8 mouse cellular contexts compared by ENCODE assay signal in genomic region chr4:151861471-151861805, GRCm38 (mm10). TPM values are rescaled to one million over a fixed set of nuclear protein-coding genes. Genes with fewer than 3 reads are reported as not detected.
DNase-seq lines count a peak whose midpoint lies in the region; ATAC-seq and TF ChIP-seq lines count a peak whose summit lies in the region.

No protein-coding gene starts in this region.

- DNase-seq in kidney, postnatal 10 days = no peak
- DNase-seq in MEL (ENCODE audit: low read depth, low spot score) = no peak
- DNase-seq in yolk sac, embryonic 10.5 days (ENCODE audit: low spot score) = no peak
- DNase-seq in left cerebral cortex, adult 9 months (ENCODE audit: low spot score in 2 of 2) = no peak

- peaks cover 18% of the 10 kb centered on the region for H3K4me1 ChIP-seq in kidney, embryonic 16.5 days (ENCODE audit: insufficient read depth, low read length)
- peaks cover 9 to 21% of the 10 kb centered on the region in 2 experiments for H3K4me1 ChIP-seq in MEL (ENCODE audit: control insufficient read depth in 1 of 2, insufficient read depth in 2 of 2, low read length in 2 of 2)
- H3K4me1 ChIP-seq in forebrain, embryonic 15.5 days = peaks cover 22% of the 10 kb centered on the region
- H3K4me1 ChIP-seq in liver, embryonic 15.5 days (replicated peaks) = peaks cover 48% of the 10 kb centered on the region

- peak in 1 of 2 experiments; percentile 26; a peak in 1 of 4 replicates for TF ChIP-seq POLR2A in MEL (IDR thresholded peaks at IDR 0.05; ENCODE audit: control insufficient read depth in 1 of 2, insufficient read depth in 1 of 2, low read depth in 1 of 2, low read length in 2 of 2, poor library complexity in 1 of 2)

- TF ChIP-seq EP300 in MEL (IDR thresholded peaks at IDR 0.05; ENCODE audit: low read depth in 1 of 2, low read length in 2 of 2) = no peak

- TF ChIP-seq CTCF in MEL (IDR thresholded peaks at IDR 0.05 in 2 of 3, conservative IDR thresholded peaks at IDR 0.05 in 1 of 3; ENCODE audit: control insufficient read depth in 1 of 3, insufficient read depth in 1 of 3, low read depth in 2 of 3, low read length in 3 of 3, poor library complexity in 1 of 3, severe bottlenecking in 1 of 3) = no peak

- TF ChIP-seq RAD21 in MEL (IDR thresholded peaks at IDR 0.05; ENCODE audit: low read depth, low read length) = no peak

- no peaks in the 10 kb centered on the region for H3K27me3 ChIP-seq in kidney, embryonic 16.5 days (ENCODE audit: insufficient read depth, low read length)
- no peaks in the 10 kb centered on the region for H3K27me3 ChIP-seq in MEL (ENCODE audit: control insufficient read depth in 1 of 2, insufficient read depth in 2 of 2, low read length in 2 of 2)
- H3K27me3 ChIP-seq in forebrain, embryonic 15.5 days = no peaks in the 10 kb centered on the region
- H3K27me3 ChIP-seq in liver, embryonic 15.5 days = no peaks in the 10 kb centered on the region

- H3K36me3 ChIP-seq in kidney, embryonic 16.5 days (ENCODE audit: insufficient read depth, low read length) = no peaks in the 10 kb centered on the region
- H3K36me3 ChIP-seq in MEL (ENCODE audit: control insufficient read depth in 1 of 2, insufficient read depth in 2 of 2, low read length in 2 of 2) = peaks cover 0 to 35% of the 10 kb centered on the region in 2 experiments; a peak in 2 of 4 replicates
- no peaks in the 10 kb centered on the region for H3K36me3 ChIP-seq in forebrain, embryonic 15.5 days
- H3K36me3 ChIP-seq in liver, embryonic 15.5 days (replicated peaks) = peaks cover 4% of the 10 kb centered on the region; the same call in 1 of the 2 replicates

- peak overlapping the region; percentile 87 for H3K9ac ChIP-seq in kidney, embryonic 16.5 days (replicated peaks; ENCODE audit: low read length)
- peak overlapping the region; percentile 92 for H3K9ac ChIP-seq in MEL (ENCODE audit: control insufficient read depth, low read depth, low read length, poor library complexity, severe bottlenecking)
- H3K9ac ChIP-seq in forebrain, embryonic 15.5 days (replicated peaks) = peak overlapping the region; percentile 70
- peak overlapping the region; percentile 82 for H3K9ac ChIP-seq in liver, embryonic 15.5 days

- H3K4me2 ChIP-seq in kidney, embryonic 16.5 days (replicated peaks; ENCODE audit: low read depth, low read length) = peak overlapping the region; percentile 97
- peak overlapping the region; percentile 95 for H3K4me2 ChIP-seq in forebrain, embryonic 15.5 days (replicated peaks)
- H3K4me2 ChIP-seq in liver, embryonic 15.5 days = peak overlapping the region; percentile 99

- peaks cover 42% of the 10 kb centered on the region for H3K79me2 ChIP-seq in MEL (ENCODE audit: control insufficient read depth, insufficient read depth, low read length, poor library complexity)

- no peaks in the 10 kb centered on the region for H3K9me3 ChIP-seq in kidney, embryonic 16.5 days (ENCODE audit: low read length)
- no peaks in the 10 kb centered on the region for H3K9me3 ChIP-seq in MEL (replicated peaks; ENCODE audit: insufficient read depth, low read length)
- H3K9me3 ChIP-seq in forebrain, embryonic 15.5 days = no peaks in the 10 kb centered on the region
- H3K9me3 ChIP-seq in liver, embryonic 15.5 days (replicated peaks) = no peaks in the 10 kb centered on the region

- ATAC-seq in kidney, embryonic 16.5 days (ENCODE audit: low FRiP score, low TSS enrichment) = no peak; the same call in 1 of the 2 replicates
- no peak for ATAC-seq in forebrain, embryonic 15.5 days (replicated peaks)
- no peak for ATAC-seq in liver, embryonic 15.5 days (ENCODE audit: insufficient read depth)
- ATAC-seq in monocyte, adult 5-6 weeks (replicated peaks; ENCODE audit: insufficient number of reproducible peaks, low FRiP score, low TSS enrichment, poor library complexity, severe bottlenecking) = no peak

- peak overlapping the region; percentile 61 for H3K27ac ChIP-seq in kidney, embryonic 16.5 days (ENCODE audit: low read length)
- peak overlapping the region; percentile 50 for H3K27ac ChIP-seq in MEL (ENCODE audit: control insufficient read depth, low read depth, low read length)
- peak overlapping the region; percentile 84 for H3K27ac ChIP-seq in forebrain, embryonic 15.5 days (replicated peaks)
- peak overlapping the region; percentile 80 for H3K27ac ChIP-seq in liver, embryonic 15.5 days (replicated peaks)

- peak overlapping the region; percentile 82 for H3K4me3 ChIP-seq in kidney, embryonic 16.5 days (ENCODE audit: low read length)
- H3K4me3 ChIP-seq in MEL (ENCODE audit: control insufficient read depth in 1 of 2, insufficient read depth in 1 of 2, low read depth in 2 of 2, low read length in 2 of 2) = peak overlapping the region; percentile 64 to 83; a peak in 3 of 4 replicates
- peak overlapping the region; percentile 81 for H3K4me3 ChIP-seq in forebrain, embryonic 15.5 days
- H3K4me3 ChIP-seq in liver, embryonic 15.5 days (replicated peaks) = peak overlapping the region; percentile 79

- 0% methylated on average over 17 of the region's 58 CpGs for WGBS in kidney, embryonic 16.5 days
- WGBS in forebrain, embryonic 15.5 days = 1% methylated on average over 30 of the region's 58 CpGs
- WGBS in liver, embryonic 15.5 days (ENCODE audit: insufficient replicate concordance) = under 1% methylated on average over 47 of the region's 58 CpGs

TF ChIP-seq in MEL, 35 proteins besides CTCF, POLR2A, EP300 and RAD21:
- TF ChIP-seq JUND (IDR thresholded peaks at IDR 0.05; ENCODE audit: low read depth, low read length) (no peak), USF2 (IDR thresholded peaks at IDR 0.05; ENCODE audit: borderline replicate concordance in 1 of 2, insufficient read depth in 1 of 2, low read depth in 1 of 2, low read length in 2 of 2) (no peak), ETS1 (IDR thresholded peaks at IDR 0.05; ENCODE audit: low read depth, low read length) (no peak), MYC (IDR thresholded peaks at IDR 0.05; ENCODE audit: low read depth, low read length) (no peak), MXI1 (IDR thresholded peaks at IDR 0.05; ENCODE audit: low read depth, low read length) (no peak), ZMIZ1 (IDR thresholded peaks at IDR 0.05; ENCODE audit: low read depth, low read length) (no peak), BHLHE40 (IDR thresholded peaks at IDR 0.05; ENCODE audit: borderline replicate concordance, low read depth, low read length) (no peak), KAT2A (conservative IDR thresholded peaks at IDR 0.05; ENCODE audit: low read depth, low read length) (no peak), HCFC1 (IDR thresholded peaks at IDR 0.05; ENCODE audit: low read depth, low read length) (no peak), NELFE (IDR thresholded peaks at IDR 0.05; ENCODE audit: low read depth, low read length) (no peak), CHD2 (IDR thresholded peaks at IDR 0.05; ENCODE audit: low read length) (no peak), GATA1 (IDR thresholded peaks at IDR 0.05; ENCODE audit: low read depth, low read length) (no peak), TAL1 (IDR thresholded peaks at IDR 0.05; ENCODE audit: low read length) (no peak), RCOR1 (IDR thresholded peaks at IDR 0.05; ENCODE audit: low read depth, low read length) (no peak), ELF1 (IDR thresholded peaks at IDR 0.05; ENCODE audit: low read depth, low read length) (no peak), NRF1 (IDR thresholded peaks at IDR 0.05; ENCODE audit: insufficient read depth, low read depth, low read length, poor library complexity, severe bottlenecking) (no peak), POLR2AphosphoS2 (IDR thresholded peaks at IDR 0.05; ENCODE audit: low read length) (no peak), MAFK (IDR thresholded peaks at IDR 0.05; ENCODE audit: borderline replicate concordance, low read depth, low read length) (no peak), CHD1 (IDR thresholded peaks at IDR 0.05; ENCODE audit: low read depth, low read length) (no peak), POLR2AphosphoS5 (IDR thresholded peaks at IDR 0.05; ENCODE audit: borderline replicate concordance, low read depth, low read length) (no peak)
TF ChIP-seq in MEL: peak in this region for 0.

RNA-seq across cellular contexts. Expression of gene Camta1, which starts 0.2 kb away (rescaled TPM):
- 80.7 and 83.5 TPM in 2 replicates for polyA plus RNA-seq in kidney, embryonic 16.5 days (2015; fragmentation: Nextera tagmentation; extraction: Ambion mirVana)
- 23.5 and 28.2 TPM in 2 replicates for total RNA-seq in MEL (2012; rRNA removed)
- polyA plus RNA-seq in MEL (2012; ENCODE audit: insufficient read depth in 1 of 2, insufficient read length in 2 of 2, low read depth in 1 of 2, low replicate concordance in 2 of 2, missing spikeins in 1 of 2) = 10 to 100 TPM in 1 of 2 experiments, not detected in 1; 87.5 TPM
- polyA plus RNA-seq in forebrain, embryonic 15.5 days (2015; fragmentation: Nextera tagmentation; extraction: Ambion mirVana) = 130 and 141 TPM in 2 replicates
- polyA plus RNA-seq in liver, embryonic 15.5 days (2015; fragmentation: Nextera tagmentation; extraction: Ambion mirVana) = 27.4 and 31.1 TPM in 2 replicates
- 8.8 to 43.8 TPM (median 22.1 TPM) in 3 replicates for total RNA-seq in monocyte, adult 5-6 weeks (2017)
